Mouse (Mus musculus) small intestine, adult 2 months (tissue): Measurements from ENCODE around the gene Mllt10.

Experiments
- CTCF ChIP-seq: fragments of 200-500 bp; IDR thresholded peaks from 2 replicates; pipeline ENCODE4 v1.5.1; 2012; ENCODE audit warnings: low read depth, mild to moderate bottlenecking, control low read depth, inconsistent platforms, low read length, moderate library complexity, mixed read lengths; ENCODE audit not compliant: insufficient replicate concordance, insufficient read length; ENCODE audit errors: extremely low read depth
- POLR2A ChIP-seq: fragments of 200-500 bp; IDR thresholded peaks from 2 replicates; pipeline ENCODE4 v1.6.1; 2012; ENCODE audit warnings: low read depth, mild to moderate bottlenecking, control low read depth, inconsistent platforms, low read length, moderate library complexity

DNA sequence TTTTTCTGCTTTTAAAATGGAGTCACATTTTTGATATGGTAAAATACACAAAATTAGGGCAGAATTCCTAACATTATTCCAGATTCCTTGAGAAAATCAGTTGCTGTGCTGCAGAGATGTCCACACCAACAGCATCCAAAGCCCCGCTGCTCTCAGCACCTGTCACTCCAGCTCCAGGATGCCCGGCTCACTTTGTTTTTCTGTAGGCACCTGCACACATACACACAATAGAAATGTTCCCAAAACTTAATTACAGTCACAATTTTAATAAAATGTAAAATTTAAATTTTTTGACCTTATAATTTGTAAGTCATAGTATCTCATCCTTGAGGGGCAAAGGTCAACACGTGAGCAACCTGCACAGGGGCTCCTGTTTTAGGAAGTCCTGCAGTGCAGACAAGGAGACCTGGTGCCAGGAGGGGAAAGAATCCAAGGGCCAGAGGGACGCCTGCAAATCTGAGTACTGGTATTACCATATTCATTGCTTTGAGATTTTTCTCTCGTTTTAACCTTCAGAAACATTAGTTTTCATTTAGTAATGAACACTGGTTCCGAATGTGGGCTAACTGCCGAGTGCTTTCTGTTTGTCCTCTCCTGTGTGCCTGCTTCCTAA lies 154.3 kb downstream of the Mllt10 start:
- TF ChIP-seq POLR2A (no peak), CTCF (no peak)
